Mouse (Mus musculus): Measurements from ENCODE around the gene Osm.

The Osm gene

GRCm38 (mm10) chr11:4235665-4236545 lies at the start of gene Osm:
TSS of gene Osm (plus strand) at chr11:4236420.
- no peak for DNase-seq

DNA sequence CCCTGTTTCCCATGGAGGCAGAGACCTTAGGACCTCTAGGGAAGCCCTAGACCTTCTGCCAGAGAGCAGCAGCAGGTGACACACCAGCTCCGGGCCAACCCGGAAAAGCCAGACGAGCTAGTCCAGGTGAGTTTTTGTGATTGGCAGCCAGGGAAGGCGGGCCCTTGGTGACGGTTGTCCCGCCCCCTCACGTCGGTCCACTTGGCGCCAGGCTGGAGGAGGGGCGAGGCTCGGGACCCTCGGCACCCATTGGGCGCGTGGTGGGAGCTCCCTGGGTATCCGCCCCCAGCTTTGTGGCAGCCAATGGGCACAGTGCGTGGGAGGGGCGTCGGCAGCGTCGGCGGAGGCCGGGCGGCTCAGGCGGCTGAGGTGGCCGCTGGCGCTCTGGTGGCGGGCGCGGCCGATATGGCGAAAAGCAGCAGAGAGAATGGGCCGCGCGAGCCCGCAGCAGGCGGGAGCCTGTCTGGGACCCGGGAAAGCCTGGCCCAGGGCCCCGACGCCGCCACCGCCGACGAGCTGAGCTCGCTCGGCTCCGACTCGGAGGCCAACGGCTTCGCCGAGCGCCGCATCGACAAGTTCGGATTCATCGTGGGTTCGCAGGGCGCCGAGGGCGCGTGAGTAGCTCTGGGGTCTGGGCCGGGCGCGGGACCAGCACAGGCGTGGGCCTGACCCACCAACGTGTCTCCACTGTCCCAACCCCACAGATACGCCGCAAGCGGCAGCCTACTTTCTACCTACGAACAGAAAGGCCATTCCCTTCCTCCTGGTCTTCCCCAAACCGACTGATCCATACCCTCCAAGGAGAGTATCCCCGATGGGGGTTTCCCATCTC lies 49.5 kb upstream of the Osm start, which contains the start of gene Tbc1d10a:
Gene Tbc1d10a, plus strand, starts transcription at position 304 of the 832 bp plus-strand sequence.
- peak; percentile 98 to 100 for DNase-seq

GRCm38 (mm10) chr11:4187318-4187700 lies 48.9 kb upstream of the Osm start:
- DNase-seq: no peak

DNA sequence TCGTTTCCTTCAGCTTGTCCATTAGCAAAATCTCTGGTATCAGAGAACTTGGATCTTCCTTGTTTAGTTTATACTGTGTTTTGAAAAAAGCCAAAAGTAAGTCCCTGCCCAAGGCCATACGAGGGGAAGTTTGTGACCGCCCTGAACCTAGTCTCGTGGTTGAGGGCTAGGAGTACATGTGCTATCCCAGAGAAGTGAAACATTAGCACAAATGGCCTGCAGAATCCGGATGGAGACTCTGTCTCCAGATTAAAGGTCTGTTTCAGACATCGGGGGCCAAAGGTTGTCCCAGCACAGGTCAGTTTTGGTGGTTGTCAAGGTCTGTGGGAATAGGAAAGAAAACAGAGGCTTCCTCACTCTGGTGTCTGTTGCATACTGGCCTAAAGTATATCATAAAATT lies 47.0 kb upstream of the Osm start:
- DNase-seq: peak; percentile 76 to 89

- DNase-seq: peak in 1 of 2 experiments; percentile 45
Measured at GRCm38 (mm10) chr11:4190677-4191076, 45.5 kb upstream of the Osm start.

- peak in 1 of 2 experiments; percentile 33 for DNase-seq
Measured at GRCm38 (mm10) chr11:4192757-4193156, 43.5 kb upstream of the Osm start.

GRCm38 (mm10) chr11:4193420-4193819 lies 42.8 kb upstream of the Osm start:
- no peak for DNase-seq

DNA sequence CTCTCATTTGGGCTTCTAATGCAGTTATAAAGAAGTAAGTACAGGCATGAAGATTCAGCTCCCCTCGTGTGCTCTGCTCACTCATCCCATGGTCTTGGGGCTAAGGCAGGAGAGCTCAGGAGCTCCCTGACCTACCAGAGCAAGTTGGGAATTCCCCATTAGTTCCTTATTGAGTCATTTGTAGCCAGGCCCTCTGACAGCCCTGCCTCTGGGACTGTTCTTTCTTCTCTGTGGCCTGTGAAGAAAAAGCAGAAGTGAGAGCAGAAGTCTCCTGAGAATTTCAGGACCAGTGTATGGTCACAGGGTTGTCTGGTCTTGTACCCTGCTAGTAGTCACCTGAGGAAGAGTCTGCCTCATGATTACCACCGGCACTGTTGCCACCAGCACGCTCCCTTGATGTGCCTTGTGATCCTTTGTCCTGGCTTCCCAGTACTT lies 40.6 kb upstream of the Osm start:
- DNase-seq: no peak

GRCm38 (mm10) chr11:4196636-4197035 lies 39.6 kb upstream of the Osm start:
- DNase-seq: peak; percentile 81 to 93

- DNase-seq: peak; percentile 83 to 94
Measured at GRCm38 (mm10) chr11:4197691-4198090, 38.5 kb upstream of the Osm start.

- peak; percentile 62 to 65 for DNase-seq
Measured at GRCm38 (mm10) chr11:4201981-4202700, 34.1 kb upstream of the Osm start.

DNA sequence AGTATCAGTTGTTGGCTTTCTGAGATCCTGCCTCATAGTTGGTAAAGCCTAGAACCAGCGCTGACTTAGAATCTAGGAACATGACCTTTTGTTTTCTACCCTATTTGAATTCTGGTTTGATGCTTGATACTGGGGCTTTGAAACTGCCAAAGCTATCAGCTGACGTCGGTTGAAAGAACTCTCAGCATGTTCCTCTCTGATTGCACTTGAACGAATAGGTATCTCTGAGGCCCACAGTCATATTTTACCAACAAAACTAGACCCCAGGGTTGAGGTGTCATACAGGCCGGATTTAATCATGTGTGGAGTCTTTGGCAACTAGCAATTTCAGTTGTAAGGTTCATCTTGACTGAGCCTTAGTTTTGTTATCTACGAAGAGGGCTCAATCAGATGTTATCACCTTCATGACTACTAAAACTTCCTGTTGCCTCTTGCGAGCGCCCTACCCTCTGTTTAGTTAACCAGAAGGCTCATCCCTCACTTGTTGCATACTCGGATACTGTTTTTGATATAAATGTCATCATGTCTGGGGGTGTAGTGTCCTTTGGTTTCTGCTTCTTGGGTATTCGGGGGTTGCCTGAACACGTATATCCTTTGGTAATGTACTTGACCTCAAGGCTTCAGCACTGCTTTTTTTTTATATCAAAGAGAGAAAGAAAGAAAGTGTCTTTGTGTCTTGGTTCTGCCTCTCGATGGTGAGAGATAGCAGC lies 33.1 kb upstream of the Osm start:
- DNase-seq: no peak

DNA sequence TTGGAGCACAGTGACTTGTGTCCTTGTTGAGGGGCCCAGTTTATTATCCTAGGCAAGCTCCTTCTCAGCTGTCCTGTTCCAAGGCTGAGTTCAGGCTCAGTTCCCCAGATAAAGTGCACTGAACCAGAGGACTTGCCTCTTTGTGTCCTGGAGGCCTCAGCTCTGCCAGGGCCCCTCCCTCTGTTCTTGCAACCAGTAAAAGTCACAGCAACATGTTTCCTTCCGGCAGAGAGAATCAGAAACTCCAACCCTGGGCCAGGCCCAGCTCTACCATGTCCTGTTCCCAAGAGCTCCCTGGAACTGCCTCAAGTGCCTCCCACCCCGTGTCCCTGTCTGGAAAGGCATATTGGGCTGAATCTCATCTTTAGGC lies 32.5 kb upstream of the Osm start:
- DNase-seq: peak; percentile 81 to 93

GRCm38 (mm10) chr11:4205097-4205655 lies 31.0 kb upstream of the Osm start:
- DNase-seq: no peak

DNA sequence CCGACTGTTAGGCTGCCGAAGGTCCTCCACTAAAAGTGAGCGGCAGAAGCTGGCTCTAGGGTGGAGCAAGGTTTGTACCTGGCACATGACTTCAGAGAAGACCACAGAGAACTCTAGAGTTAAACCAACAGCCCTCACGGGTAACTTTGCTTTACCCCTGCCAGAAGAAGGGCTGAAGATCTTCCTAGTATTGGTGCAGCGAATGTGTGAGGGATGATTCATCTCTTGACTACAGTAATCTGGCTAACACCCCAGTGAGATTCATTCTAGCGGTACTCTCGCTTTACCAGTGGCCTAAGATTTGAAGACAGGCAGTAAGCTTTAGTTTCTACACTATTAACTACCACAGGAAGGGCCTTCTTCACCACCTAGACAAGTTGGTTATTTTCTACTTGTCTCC lies 30.3 kb upstream of the Osm start:
- no peak for DNase-seq

- DNase-seq: no peak
Measured at GRCm38 (mm10) chr11:4206563-4206962, 29.7 kb upstream of the Osm start.

- DNase-seq: no peak
Measured at GRCm38 (mm10) chr11:4207655-4208054, 28.6 kb upstream of the Osm start.

DNA sequence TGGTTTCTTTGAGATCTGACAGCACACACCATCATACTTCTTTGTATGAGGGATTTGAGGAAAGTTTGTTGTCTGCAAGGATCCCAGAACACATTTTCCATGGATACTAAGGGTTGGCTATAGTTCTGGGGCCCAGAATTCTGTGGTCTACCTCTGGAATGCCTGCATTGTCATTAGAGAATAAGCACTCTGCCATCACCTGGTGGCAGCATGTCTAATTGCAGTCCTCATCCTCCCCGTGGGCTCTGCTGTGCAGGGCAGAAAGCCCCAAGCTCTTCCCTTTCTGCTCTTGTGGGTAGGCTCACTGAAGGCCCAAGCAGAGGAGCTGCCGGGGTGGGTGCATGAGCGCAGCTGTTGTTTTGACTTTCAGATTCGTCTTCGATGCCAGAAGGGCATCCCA lies 26.7 kb upstream of the Osm start:
- DNase-seq: no peak

GRCm38 (mm10) chr11:4210786-4211185 lies 25.4 kb upstream of the Osm start:
- DNase-seq: no peak

DNA sequence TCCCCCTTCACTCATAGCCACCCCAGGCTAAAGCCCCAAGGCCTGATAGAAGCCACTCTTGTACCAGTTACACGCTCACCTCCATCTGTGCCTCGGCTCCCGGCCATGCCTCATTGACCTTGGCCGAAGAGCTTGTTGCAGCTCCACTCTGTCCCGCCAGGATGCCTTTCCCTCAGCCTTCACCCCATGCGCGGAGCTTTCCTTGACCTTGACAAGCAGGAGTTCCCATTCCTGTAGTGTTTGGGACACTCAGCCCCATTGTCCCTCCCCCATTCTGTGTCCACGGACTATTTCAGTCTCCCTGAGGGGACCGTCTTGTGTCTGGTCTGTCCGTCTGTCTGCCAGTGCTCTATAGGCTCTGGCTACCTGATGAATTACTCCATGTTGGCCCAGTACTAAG lies 23.1 kb upstream of the Osm start:
- DNase-seq: peak in 1 of 2 experiments; percentile 72

DNA sequence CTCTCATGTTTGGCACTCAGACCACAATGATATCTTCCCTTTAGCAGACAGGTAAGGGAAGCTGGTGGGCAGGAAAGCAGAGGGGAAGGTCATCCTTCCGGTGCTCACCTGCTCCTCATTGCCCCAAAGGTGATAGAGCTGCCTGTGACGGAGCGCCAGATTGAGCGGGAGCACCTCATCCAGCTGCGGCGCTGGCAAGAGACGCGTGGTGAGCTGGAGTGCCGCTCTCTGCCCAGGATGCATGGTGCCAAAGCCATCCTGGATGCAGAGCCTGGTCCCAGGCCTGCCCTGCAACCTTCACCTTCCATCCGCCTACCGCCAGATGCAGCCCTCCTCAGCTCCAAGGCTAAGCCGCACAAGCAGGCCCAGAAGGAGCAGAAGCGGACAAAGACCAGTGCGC lies 21.6 kb upstream of the Osm start:
- DNase-seq: no peak

- DNase-seq: no peak
Measured at GRCm38 (mm10) chr11:4215061-4215460, 21.2 kb upstream of the Osm start.

Measured in kidney, postnatal 25 days (tissue).